Mouse (Mus musculus) embryo, embryonic 10 days (tissue): ENCODE results near the gene Slc25a43.

Source experiments
- DNase-seq: peaks from one replicate; pipeline ENCODE4 v3.0.0-alpha.2; 2015; ENCODE audit warnings: low spot score

Slc25a43 gene

DNA sequence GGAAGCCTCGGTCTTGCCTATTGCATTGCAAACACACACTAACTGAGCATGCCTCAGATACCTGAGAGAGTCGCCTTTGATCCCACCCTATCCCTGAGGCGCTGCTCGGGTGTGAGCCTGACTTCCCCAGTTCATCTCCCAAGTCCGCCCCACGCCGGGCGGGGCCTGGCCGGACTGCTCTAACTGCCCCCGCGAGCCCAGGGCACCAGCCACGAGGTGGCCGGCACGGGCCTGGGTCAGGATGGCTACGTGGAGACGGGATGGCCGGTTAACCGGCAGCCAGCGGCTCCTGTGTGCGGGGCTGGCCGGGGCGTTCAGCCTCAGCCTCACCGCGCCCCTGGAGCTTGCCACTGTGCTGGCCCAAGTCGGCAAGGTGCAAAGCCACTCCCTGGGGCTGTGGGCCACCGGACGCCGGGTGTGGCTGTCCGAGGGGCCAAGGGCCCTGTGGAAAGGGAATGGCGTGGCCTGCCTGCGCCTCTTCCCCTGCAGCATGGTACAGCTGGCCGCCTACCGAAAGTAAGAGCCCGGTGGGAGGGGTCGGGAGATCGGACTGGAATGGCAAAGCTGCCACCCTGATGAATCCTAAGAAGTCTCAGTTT, at the start of gene Slc25a43:
TSS of gene Slc25a43 (plus strand) at position 157 of the 599 bp plus-strand sequence.
- peak; percentile 11 for DNase-seq

DNA sequence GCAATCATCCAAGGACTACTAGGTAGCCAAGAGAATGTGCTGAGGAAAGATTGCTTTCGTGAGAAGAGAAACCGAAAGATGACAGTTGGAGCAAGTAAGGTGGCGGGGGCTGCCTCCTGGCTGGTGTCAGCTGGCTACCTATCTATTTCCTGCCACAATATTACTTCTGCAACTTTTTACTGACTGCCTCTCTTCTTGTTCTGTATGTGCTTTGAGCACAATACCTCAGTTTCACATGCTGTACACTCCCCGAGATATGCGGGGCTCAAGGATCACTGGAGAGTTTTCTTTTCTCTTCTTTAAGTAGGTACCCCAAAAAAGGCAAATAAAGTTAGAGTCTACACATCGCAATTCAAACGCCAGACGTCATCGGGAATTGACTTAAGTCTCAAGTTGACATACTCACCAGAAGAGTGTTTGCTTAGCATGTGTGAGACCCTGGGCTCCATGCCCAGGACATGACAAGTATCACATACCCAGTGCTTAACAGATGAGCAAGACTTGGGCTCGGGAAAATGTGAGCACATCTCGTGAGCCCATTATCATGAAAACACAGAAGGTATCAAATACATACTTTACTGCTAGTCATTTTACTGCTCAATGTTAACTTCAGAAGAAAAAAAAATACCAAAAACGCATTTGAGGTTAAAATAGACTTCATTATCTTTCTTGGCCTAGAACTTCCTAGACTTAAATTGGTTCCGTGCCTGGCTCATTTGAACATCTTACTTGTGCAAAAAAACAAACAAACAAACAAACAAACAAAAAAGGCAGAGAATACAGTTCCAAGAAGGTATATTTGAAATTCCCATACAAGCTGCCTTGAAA, 3.1 kb upstream of the Slc25a43 start:
- no peak for DNase-seq

DNA sequence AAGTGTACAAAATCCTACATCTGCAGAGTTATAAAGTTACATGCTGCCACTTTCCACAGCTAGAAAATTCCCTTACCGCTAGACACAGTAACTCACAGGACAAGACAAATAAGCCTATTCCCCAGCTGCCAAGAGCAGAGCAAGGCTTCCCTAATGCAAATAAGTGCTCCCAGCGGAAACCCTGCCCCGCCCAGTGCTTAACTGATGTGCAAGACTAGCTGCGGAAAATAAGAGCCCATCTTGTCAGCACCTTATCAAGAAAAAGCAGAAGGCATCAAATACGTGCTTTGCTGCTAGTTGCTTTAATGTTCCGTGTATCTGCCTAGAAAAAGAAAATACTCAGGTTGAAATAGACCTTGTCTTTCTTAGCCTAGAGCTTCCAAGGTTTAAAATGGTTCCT, 2.2 kb upstream of the Slc25a43 start:
- DNase-seq: no peak

DNA sequence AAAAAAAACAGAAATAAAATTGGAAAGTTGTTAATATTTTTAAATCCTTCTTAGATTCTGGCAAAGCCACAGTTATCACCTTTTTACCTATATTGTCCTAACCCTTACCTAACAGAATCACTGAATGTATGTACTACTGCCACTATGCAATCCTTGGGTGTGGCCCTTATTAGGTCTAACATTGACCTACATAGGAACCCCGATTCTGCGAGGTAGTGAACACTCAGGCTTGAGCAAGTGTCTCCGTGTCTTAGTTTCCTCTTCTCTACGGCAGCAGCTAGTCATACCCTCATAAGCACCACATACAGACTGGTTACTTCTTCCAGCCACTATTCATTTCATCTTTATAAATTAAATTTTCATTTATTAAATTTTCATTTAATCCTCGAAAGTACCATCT, 715 bp upstream of the Slc25a43 start:
- DNase-seq: no peak

- peak; percentile 7 for DNase-seq
These were observed 1.3 kb downstream of the Slc25a43 start for GRCm38 (mm10) chrX:36744735-36745134.

GRCm38 (mm10) chrX:36745333-36745732, 1.9 kb downstream of the Slc25a43 start:
- no peak for DNase-seq

- DNase-seq: no peak
These were observed 3.3 kb downstream of the Slc25a43 start for GRCm38 (mm10) chrX:36746789-36747188.

DNA sequence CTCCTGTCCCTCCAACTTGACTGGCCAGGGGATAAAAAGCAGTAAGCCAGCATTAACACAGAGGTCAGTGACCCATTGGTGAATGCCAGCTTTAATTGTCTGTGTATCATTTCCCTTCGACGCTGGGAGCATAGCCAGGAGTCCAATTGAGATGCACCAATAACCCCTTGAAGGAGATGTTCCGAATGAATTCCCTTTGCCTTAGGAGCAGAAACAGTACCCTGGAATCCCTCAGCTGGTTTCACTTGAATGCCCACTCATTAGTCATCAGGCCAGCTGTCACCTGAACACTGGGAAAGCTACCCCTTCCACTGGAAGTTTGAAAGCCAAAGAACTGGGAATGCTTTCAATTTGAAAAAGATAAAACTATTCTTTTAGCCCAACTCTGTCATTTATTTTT, 5.1 kb downstream of the Slc25a43 start:
- no peak for DNase-seq

DNA sequence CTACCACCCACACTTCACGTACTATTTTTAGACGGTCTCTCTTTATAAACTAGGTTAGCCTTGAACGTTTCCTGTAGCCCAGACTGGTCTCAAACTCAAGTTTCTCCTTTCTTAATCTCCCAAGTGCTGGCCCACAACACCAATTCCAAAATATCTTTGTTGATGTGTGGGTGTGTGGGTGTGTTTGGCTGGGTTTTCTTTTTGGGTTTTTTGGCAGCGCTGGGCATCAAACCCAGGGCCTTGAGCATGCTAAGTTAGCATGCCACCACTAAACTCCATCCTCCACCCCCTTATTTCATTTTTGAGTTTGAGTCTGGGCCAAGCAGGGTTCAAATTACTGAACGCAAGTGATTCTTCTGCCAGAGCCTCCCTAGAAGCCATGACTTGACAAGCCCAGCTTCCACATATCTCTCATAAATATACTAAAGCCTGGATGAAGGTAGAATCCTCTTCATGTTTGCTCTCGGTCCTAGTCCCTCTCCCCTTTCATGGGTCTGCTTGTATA, 5.9 kb downstream of the Slc25a43 start:
- DNase-seq: no peak

- no peak for DNase-seq
These were observed 7.1 kb downstream of the Slc25a43 start for GRCm38 (mm10) chrX:36750591-36750990.

GRCm38 (mm10) chrX:36752586-36752985, 9.1 kb downstream of the Slc25a43 start:
- no peak for DNase-seq

DNA sequence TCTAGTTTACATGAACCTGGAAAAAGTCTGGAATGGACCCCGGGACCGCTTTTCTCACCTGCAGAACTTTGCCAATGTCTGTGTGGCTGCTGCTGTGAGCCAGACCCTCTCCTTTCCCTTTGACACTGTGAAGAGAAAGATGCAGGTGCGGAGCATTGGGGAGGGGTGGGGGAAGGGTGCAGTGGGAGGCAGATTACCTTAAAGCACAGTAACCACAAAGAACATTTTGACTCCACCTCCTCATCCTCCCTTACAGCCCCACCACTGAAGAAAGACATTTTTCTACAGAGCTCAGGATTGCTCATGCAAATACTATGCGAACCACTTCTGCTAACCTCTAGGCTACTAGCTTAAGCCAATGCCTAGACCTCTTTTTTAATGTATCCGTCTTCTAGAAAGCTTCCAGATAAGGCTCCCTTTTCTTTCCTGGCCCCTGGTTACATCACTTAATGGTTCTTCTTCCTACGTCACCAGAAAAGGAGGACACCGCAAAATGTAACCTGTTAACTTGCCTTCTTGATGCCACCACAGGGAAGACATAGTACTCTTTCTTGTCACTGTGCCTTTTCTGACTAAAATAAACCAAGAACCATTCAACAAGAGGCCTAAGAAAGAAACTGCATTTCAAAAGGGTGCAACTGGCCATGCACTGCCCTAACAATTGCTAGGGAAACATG, 14.5 kb downstream of the Slc25a43 start:
- no peak for DNase-seq

- DNase-seq: no peak
These were observed 15.1 kb downstream of the Slc25a43 start for GRCm38 (mm10) chrX:36758566-36758965.

DNA sequence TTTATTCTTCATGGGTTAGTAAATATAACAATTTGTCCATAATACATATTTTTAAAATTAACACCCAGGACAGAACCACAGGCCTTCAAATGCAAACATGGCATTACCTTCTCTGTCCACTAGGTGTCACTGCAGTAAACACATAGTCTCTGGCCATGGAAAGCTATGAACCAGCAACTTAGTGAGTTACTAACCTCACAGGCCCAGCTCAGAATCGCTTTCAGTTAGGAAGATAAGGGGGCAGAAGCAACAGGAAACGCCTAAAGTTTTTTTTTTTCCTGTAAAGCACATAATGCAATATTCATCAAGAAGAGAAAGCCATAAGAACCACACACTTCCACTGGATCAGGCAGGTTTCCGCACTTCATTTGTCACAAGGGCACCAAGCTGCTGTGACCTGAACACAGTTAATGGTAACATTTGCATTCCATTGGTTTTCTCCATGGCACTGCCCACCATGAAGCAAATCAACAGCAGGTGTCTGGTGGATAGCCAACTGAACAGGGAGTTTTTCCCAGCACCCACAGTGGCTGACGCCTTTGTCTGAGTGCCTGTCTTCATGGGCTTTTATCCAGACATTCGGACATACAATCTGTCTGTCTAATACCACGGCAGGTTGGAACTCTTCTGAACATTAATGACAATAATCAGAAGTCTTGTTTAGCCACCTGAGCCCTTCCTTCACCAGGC, 17.6 kb downstream of the Slc25a43 start:
- peak; percentile 81 for DNase-seq

GRCm38 (mm10) chrX:36762289-36762688, 18.8 kb downstream of the Slc25a43 start:
- no peak for DNase-seq

GRCm38 (mm10) chrX:36762894-36763293, 19.4 kb downstream of the Slc25a43 start:
- no peak for DNase-seq

GRCm38 (mm10) chrX:36763298-36763933, 20.0 kb downstream of the Slc25a43 start:
- DNase-seq: peak; percentile 24

DNA sequence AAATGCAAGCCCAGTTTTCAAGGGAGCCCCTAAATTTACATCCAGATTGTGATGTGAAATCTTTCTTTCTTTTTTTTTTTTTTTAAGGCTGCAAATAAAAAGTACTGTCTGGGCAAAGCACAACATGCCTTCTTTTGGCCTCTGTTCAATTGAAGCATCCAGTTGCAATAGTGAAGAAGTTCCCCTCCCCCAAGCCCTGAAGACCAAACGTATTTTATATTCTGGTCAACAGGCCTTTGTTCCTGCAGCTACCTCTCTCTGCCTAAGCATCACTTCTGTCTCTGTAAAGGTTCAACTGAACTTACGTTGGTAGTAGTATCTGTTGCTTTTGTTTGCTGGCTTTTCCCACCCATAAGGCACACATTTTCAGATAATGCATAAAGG, 20.5 kb downstream of the Slc25a43 start:
- DNase-seq: peak; percentile 6

DNA sequence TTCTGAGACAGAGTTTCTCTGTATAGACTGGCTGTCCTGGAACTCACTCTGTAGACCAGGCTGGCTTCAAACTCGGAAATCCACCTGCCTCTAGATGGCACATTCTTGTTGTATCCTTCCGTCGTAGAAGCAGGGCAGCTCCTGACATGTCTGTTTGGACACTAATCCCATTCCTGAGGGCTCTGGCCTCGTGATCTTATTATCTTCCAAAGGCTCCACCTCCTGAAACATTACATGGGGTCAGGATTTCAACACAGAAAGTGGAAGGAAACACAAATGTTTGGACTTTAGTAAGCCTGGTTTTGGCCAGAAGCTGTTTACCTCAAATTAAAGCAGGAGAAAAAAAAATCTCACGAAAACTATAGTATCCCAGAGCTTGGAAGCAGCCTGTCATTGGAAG, 23.9 kb downstream of the Slc25a43 start:
- DNase-seq: no peak

- no peak for DNase-seq
These were observed 29.1 kb downstream of the Slc25a43 start for GRCm38 (mm10) chrX:36772591-36772990.

DNA sequence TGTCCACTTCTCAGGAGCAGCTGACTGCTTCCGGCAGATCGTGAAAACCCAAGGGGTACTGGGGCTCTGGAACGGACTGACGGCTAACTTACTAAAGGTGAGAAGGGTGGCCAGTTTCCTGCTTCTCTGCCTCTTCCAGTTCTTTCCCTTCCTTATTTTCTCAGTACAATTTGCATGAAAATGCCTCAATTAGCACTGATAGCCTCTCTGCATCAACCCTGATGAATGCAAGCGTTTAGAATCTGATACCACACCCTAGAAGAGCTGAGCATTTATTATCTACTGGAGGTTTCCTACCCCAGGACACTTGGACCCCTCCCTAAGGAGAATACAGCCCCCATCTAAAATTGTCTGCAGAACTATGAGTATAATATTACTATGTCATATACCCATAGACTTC, 32.1 kb downstream of the Slc25a43 start:
- no peak for DNase-seq

DNA sequence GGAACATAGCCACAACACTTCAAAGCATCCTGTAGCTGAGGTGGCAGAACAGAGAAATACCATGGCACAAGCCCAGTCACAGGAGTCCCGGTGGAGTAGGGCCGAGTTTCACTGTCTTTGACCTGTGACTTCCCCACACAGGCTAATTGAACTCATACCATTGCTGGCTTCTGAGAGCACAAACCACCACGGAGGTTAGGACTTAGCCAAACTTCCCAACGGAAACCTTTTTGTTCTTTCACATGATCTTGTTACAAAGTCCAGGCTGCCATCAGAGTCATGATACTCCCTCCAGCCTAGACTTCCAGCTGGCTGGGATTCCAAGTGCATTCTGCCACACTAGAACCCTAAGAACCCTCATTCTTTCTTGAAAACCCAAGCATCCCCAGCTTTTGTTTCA, 34.2 kb downstream of the Slc25a43 start:
- DNase-seq: no peak
